Mouse (Mus musculus) left cerebral cortex, adult 8-10 months (tissue): ENCODE results near the gene Tjp1. TPM values are rescaled to one million over a fixed set of nuclear protein-coding genes. Genes with fewer than 3 reads are reported as not detected.

Experiments used
- DNase-seq, 2 experiments: peaks; one replicate each; pipeline ENCODE4 v3.0.0; 2022; ENCODE audit warnings: low spot score in 2 of 2
- total RNA-seq, 4 experiments: library from RNA; stranded (reverse); gene quantifications; 2 replicates each; pipeline ENCODE4 v1.2.4; 2022

Tjp1 gene
- total RNA-seq, 4 experiments from 2014 or later = 118 to 152 (median 141) TPM

DNA sequence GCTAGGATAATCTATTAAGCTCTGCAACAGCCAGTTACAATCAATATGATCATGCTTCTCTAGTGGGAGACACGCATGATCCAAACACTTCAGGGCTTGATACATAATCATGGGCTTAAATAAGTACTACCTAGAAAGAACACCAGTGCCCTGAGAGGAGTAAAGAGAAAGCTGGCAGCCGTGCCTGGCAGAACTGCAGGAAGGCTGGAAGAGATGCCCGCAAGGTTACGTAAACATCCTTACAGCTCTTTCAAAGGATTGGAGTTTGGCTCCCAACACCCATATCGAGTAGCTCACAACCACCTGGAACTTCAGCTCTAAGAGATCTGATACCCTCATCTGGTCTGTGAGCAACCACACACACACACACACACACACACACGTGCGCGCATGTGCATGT lies 167.8 kb downstream of the Tjp1 start:
- no peak for DNase-seq

DNA sequence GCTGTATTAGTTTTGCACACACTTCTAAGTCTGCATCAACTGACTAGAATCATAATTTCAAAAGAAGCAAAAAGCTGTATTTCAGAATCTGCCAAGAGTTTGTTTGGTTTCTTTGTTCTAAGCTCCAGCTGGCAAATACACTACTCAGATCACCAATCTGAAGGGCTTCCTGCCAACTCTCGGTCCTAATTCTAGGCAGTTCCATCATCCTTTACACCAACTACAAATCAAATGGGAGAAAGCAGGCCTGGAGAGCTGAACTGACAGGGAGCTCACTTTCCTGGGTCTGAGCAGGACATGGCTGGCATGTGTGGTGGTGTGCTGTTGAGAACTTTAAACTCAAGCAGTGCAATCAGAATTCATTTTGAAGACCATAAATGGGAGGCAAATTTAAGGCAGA lies 170.0 kb downstream of the Tjp1 start:
- peak in 1 of 2 experiments; percentile 68 for DNase-seq

DNA sequence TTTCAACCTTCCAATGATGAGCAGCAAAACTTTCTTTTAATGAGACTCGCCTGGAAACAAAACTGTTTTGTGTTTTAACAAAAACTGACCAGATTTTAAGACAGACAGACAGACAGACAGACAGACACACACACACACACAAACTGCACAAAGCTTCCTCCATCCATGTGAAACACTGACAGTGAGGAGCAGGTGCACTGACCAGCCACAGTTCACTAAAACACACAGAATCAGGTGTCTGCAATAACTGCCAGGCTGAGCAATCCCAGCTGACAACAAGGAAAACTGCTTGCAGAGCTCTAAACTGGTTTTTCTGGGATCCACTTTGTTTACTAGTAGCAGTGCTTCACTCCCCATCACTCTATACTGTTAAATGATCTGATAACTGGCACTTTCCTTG lies 171.4 kb downstream of the Tjp1 start:
- no peak for DNase-seq

DNA sequence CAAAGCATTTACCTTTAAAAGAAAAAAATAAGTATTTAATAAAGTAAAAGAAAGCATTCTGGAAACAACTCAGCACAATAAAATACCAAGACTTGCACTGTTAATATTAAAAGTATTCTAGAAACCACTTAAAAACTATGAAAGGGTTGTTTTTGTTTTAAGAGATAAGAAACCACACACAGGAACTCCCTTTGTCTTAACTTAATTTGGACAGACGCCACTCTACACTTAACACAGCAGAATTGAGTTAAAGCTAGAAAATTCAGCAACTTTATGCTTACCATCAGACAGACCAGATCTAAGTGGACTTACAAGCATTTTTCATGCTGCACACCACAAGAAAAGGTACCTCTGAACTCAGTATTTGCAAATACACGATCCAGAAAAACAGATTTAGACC lies 172.7 kb downstream of the Tjp1 start:
- no peak for DNase-seq

DNA sequence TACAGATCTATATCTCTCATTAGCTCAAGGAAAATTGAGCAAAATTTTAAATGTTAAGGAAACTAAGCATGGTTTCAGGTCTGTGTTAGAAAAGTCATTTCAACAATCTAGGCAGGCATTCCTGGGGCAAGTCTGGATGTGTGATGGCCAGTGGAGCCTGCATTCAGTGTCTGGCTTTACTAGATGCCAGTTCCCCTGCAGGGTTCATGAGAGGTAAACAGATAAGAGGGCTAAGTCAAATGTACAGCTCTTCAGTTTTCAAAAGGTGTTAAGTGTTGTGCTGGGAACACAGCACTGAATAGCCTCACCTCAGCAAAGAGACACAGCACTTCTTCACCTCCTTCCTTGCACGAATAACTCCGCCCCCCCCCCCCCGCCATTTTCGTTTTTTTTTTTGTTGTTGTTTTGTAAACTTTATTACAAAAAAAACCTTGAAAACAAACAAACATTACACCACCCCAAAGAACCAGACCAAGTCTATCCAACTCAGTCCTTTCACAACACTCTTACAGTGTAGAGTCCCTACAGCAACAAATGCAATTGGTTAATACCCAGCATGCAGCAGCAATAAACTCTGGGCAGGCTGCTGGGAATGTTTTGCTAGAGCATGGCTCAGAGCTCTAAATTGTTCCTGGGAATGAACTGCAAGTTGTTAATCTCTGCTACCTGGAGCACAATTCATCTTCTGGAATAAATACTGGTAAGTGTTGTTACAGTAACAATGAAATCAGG lies 177.1 kb downstream of the Tjp1 start:
- no peak for DNase-seq

DNA sequence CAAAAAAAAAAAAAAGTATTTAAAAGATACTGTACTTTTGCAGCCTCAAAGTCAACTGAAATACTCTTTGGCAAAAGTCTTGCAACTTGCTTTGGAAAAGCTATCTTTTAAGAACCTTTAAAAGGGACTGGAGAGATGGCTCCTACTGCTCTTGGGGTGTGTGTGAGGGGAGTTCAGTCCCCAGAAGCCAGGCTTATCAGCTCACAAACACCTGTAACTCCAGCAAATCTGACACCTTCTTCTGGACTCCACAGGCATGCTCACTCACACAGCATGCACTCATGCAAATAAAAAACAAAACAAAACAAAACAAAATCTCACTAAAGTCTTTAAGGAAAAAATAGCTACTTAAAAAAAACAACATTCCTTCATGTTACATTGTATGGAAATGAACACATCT lies 179.0 kb downstream of the Tjp1 start:
- no peak for DNase-seq

DNA sequence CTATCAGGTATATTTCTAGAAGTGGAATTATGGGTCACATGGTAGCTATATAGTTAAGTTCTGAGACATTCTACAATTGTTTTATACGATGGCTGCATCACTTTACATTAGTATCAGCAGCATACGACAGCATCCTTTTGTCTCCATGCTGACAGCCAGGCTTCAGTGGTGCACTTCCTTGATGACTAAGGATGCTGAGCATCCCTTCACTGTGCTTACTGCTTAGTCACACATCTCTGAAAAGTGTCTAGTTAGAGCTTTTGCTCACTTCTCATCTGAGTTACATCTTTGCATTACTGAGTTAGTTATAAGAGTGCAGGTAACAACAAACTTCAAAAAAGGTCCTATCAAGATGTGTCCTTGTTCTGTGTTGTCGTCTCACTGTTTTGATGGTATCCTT lies 182.3 kb downstream of the Tjp1 start:
- no peak for DNase-seq

DNA sequence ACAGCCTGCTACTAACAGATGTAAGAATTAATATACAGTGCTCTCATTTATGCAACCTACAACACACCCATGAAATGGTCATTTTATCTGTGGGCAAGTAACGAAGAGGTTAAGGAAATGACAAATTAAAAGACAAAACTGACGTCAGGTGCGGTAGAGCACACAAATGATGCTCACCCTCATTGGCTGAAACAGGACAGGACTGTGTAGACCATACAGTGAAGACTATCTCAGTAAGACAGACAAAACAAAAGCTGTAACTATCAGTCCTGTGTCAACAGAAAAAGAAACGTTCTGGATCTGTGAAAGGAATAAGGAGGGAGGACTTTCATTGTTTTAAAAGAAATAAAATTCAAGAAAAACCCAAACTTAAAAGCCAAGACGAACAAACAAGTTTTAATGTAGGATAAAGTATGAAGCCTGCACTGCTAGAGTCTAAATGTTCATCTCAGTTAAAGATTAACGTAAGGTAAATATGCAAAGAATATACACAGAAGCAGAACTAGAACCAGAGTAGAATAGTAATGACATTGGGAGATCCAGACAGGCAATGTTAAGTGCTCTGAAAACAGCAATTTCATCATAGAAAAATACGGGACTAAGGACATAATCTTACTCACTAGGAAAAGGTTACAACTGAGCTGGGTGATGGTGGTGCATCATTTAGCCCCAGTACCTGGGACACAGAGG lies 189.9 kb downstream of the Tjp1 start:
- no peak for DNase-seq

DNA sequence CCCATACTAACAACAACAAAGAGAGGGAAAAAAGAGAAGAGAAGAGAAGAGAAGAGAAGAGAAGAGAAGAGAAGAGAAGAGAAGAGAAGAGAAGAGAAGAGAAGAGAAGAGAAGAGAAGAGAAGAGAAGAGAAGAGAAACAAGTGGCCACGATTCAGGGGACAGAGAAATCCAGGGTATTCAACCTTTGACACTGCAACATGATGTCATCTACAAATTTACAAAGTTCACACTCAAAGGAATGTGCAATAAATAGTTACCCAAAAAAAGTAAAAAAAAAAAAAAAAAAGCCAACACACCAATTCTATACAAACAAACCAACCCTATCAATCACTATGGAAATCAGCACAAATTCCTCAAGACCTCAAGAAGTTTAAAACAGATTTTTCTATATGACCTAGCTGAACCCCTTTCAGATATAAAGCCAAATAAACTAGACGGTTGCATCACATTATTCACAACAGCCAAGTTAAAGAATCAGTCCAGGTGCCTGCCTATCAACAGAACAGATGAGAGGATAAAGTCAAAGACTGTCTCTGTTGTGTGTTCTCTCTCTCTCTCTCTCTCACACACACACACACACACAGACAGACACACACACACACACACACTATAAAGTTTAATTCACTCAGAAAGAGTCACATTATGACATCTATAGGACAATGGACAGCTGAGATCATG lies 194.4 kb downstream of the Tjp1 start:
- DNase-seq = no peak

DNA sequence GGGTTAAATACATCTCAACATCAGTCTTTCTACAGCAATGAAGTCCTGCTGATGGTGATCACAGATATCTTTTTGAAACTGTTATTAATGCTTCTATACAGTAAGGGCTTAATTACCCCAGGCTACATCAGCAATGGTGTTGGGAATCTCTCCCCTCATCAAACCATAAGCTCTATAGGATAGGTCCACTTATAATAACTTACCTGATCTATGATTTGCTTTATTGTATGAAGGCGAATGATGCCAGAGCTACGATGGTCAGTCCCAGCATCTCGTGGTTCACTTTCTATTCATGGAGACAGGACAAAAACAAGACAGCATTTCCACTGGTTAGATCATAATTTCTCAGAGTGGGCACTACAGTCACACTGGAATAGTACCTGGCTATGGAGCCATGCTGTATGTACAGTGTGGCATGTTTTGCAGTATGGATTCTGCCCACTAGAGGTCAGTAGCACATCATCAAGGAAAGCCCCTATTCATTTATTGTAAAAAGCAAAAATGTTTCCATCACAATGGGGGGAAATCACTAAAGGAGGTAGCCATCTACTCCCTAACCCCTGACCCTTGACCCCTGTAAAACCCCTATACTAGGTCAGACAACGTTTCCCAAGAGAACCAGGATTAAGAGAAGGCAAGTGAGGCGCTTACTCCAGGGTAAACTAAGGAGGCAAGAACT lies 208.4 kb downstream of the Tjp1 start:
- DNase-seq = peak in 1 of 2 experiments; percentile 66

DNA sequence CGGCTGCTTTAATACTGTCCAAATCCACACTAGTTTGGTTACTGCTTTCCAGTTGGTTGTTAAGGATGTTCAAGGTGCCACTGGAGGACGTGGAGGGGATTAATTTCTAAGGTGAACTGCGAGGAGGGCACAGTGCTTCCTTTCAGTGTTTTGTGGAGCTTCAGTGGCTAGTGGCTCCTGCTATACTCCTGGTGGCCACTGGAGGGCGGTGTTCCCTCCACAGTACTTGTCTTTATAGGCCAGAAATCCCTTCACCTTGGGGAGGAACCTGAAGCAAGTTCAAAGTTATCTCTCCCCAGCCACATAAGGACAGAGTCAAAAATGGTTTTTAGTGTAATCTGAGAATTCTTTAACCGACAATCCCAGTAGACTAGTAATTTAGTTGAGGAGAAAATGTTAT lies 210.2 kb downstream of the Tjp1 start:
- DNase-seq = peak in 1 of 2 experiments; percentile 57

DNA sequence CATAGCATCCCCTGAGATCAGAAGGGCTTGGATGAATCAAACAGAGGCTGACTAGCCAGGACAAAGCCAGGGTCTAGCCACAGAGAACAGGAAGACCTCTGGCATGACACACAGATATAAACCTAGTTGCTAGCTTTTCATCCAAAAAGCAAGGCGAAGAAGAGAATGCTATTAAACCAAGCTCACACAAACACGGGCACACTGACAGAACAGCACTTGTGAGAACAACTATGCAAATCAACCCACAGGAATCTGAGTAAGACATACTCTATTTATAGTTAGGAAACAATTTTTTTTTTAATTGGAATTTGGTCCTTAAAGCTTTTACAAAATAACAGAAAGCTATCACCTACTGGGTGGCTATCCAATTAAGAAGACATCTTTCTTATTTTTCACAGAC lies 212.4 kb downstream of the Tjp1 start:
- no peak for DNase-seq

DNA sequence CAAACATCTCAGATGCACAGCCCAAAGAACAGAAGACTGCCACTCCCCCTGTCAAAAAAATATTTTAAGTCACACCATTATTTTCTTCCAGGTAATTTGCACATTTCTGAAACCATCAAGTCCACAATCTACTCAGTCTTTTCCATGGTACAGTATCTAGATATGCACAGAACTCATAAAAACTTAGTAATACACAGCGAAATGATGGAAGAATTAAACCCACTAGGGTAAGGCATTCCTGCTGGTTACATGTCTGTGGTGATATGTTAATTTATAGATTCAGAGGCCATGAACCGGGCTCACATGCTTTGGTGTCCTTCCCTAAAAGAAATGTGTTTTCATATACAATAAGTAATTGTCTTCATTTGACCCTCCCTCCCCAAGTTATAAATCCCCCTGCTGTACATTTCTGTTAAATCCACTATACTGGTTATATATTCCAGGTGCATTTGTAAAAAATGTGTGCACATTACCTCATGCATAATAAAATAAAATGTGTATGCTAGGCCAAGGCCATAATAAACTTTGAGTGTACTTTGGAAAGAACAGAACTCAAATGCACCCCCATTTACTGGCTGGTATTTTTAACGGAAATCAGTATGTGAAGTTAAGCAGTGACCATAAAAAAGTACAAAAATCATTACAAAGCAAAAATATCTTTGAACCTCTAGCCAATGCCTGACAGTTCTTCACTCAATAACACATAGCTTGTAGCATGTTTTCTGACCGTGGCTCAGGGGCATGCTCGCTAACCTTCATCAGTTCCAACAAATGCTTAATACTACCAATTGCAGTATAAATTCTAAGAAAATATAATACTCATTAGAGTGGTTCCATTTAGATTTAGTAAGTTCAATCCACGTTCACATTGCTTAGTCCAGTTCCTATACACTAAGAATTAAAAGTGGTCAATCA lies 230.6 kb downstream of the Tjp1 start:
- no peak for DNase-seq

DNA sequence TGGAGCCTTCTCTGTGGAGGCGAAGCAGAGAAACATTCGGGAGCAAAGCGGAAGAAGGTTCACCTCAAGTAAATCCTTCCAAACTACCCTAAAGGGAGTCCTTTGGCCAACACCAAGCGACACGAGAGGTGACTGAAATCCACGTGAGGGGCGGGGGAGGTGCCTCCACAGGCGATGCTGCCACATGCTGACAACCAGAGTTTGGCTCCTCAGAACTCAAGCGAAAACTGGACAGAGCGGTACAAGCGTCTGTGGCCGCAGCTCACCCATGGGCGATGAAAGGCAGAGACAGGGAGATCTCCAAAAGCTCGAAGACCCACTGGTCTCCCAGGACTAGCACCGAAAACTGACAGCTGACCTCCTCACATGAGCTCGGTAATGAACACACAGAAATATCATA lies 244.7 kb downstream of the Tjp1 start:
- DNase-seq = no peak

DNA sequence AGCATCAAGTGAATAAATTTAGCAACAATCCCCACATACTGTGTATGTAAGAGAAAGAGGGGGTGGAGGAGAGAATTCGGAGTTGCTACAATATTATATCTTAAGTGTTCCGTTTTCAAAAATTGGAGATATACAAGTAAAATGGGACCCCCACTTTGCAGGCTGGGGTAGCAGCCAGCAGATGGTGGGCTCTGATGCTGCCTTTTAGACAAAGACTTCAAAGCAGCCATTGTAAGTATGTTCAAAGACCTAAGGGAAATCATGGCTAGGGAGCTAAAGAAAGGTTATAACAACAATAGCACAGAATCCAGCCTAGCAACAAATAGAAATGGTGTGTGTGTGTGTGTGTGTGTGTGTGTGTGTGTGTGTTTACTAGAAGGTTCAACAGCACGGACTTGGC lies 245.6 kb downstream of the Tjp1 start:
- no peak for DNase-seq

DNA sequence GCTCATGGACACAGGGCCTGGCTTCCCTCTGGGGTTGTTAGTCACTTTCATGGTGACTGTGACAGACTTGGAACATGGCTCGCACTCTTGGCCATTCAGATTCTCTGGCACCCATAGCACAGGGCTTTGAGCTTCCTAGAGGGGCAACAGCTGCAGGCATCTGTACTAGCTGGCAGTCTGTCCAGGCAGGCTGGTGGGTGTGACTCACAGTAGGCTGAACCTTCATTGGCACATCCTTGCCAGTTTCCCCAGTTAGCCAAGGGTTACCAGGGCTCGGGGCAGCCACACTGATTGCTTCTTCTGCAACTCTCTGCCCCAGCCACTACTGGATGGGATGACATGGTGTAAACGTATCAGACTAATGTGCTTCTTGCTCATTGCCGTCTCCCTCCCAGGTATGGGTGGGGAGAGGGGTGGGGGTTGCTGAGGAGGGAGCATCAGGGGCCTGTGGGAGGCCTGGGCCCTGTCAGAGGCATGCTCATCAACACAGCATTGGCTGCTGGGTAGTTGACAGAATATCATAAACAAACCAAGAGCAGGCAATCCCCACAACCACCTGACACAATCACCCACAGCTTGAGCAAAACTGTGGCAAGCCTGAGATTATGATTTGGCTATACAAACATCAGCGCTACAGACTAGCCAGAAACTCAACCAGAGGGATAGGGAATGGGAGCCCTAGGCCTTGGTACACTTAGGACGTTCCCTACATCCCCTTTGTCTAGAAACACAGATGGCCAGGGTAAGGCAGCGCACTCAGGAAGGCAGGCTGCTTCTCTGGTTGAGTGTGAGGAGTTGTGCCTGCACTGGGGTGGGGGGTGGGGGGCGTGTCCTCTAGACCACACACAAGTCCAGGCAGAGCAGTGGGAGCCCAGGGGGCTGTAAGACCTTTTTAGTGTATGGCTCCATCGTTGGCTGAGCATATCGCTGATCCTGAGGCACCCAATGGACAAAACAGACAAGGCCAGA lies 246.4 kb downstream of the Tjp1 start:
- DNase-seq = no peak

DNA sequence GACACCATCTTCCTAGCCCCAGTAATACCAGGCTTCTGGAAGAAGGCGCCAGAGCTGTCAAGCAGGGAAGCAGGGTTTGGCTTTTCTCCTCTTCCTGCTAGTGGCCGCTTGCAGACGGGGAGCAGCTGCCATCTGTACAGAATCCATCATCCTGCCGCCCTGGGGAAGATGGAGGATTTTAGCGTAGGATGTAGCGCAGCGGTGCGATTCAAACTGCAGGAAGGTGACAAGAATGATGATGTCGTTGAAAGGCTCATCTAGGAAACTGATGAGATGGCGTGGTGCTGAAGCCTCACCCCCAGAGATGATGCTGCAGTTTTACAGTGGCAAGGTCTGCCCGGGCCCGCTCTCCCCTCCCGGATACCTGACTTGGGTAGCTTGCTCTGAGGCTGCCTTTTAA lies 248.3 kb downstream of the Tjp1 start:
- peak; percentile 21 to 31 for DNase-seq

DNA sequence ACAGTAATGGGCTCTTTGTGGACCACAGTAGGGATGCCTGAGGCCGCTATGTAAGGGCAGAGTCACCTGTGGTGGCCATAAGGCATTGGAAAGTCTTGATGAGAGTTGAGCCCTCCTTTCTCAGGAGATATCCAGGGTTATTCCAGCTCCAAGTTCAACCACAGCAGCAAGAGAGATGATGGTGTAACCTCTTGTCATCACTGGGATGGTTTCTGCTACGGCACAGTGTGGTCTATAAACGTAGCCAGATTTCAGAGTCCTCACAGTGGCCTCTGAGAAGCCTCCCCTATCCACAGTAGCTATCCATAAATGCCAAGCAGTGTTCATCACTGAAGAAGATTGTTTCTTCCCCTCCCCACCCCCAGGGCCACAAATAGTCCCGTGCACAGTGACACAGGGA lies 251.8 kb downstream of the Tjp1 start:
- no peak for DNase-seq

DNA sequence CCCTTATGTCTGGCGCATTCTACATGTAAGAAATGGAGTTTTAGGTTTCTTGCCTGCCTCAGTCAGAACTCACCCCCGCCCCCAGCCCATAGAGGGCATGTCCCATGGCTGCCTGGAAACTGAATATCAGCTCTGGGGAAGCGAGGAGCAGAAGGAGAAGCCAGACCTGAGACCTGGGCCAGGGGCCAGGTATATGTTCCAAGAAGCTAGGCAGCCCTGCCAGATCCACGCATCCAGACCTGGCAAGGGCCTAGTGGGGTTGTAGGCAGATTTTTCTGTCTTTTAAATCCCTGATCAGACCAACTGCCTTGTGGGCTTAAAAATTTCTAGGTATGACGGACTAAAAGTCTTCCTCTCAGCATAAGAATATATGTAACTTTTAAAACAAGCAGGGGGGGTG lies 253.4 kb downstream of the Tjp1 start:
- no peak for DNase-seq

DNA sequence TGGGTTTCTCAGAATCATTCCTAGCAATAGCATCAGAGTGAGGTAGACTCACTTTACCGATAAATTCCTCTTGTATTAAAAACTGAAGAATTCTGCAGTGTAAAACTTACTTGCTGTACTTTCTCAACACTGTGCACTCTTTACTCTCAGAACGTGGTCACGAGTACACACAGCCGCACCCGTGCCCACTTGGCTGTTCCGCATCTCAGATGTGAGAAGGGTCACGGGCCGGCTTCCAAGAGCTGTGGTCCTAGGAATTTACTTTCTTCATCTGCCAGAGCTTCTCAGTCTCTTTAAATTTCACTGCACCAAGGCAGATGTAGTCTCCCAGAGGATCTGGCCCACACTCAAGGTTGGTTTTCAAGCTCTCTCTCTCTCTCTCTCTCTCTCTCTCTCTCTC lies 277.9 kb downstream of the Tjp1 start:
- no peak for DNase-seq
